Mouse (Mus musculus) megakaryocyte, embryonic 14.5 days (primary cell): ENCODE results near the gene Tfcp2.

Source experiments
- FLI1 ChIP-seq: IDR thresholded peaks from 2 replicates; pipeline ENCODE4 v1.6.1; 2012; ENCODE audit warnings: low read length, inconsistent platforms, mixed read lengths
- GATA1 ChIP-seq: IDR thresholded peaks from 3 replicates; pipeline ENCODE4 v1.6.1; 2012; ENCODE audit warnings: mixed read lengths, low read length, inconsistent platforms, borderline replicate concordance

DNA sequence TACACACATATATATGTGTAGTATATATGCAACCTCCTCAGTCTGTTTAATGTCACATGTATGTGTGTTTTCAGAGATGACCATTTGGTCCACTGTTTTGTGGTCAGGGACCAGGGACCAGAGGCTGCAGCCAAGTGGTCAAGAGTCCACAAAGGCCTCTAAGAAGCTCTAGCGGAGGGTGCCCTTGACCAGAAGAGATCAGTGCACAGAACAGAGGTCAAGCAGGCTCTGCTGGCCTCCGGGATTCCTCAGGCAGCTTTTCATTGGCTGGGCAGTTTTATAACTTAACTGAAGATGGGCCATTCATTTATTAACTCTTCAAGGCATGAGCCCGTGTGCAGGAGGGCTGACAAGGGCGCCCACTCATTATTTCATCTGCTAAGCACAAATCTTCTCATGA is 35.4 kb upstream of the Tfcp2 start:
- no peak for TF ChIP-seq GATA1
- no peak for TF ChIP-seq FLI1
